Mouse (Mus musculus) ES-E14 (cell line): Measurements from ENCODE around the gene Lrrc3.

Experiments
- CHD2 ChIP-seq: IDR thresholded peaks from 2 replicates; pipeline ENCODE4 v1.6.1; 2014; ENCODE audit warnings: mild to moderate bottlenecking, low read depth, low read length, inconsistent platforms
- HCFC1 ChIP-seq: IDR thresholded peaks from 2 replicates; pipeline ENCODE4 v1.6.1; 2012; ENCODE audit warnings: low read length, inconsistent platforms, borderline replicate concordance; ENCODE audit not compliant: insufficient read depth
- MAFK ChIP-seq: IDR thresholded peaks from 2 replicates; pipeline ENCODE4 v1.6.1; 2014; ENCODE audit warnings: mild to moderate bottlenecking, low read depth, low read length, inconsistent platforms; ENCODE audit not compliant: insufficient read depth
- ZC3H11A ChIP-seq: IDR thresholded peaks from 2 replicates; pipeline ENCODE4 v1.6.1; 2012; ENCODE audit warnings: low read depth, mild to moderate bottlenecking, inconsistent platforms, low read length, borderline replicate concordance
- ZNF384 ChIP-seq: IDR thresholded peaks from 2 replicates; pipeline ENCODE4 v1.6.1; 2012; ENCODE audit warnings: low read depth, low read length, inconsistent platforms

- no peak for TF ChIP-seq CHD2
- TF ChIP-seq ZC3H11A = 0 out of 2 replicates have a peak, but pooled peaks have one; percentile 11
- TF ChIP-seq ZNF384 = no peak
- no peak for TF ChIP-seq HCFC1
- TF ChIP-seq MAFK = no peak
Measured at GRCm38 (mm10) chr10:77926140-77926539, 23.8 kb upstream of the Lrrc3 start.
